Mouse (Mus musculus): ENCODE measurements around the gene Vmn2r121. TPM values are rescaled to one million over a fixed set of nuclear protein-coding genes. Genes with fewer than 3 reads are reported as not detected.

Gene Vmn2r121
- not detected in 2 replicates for polyA plus RNA-seq (2014; fragmentation: Nextera tagmentation; extraction: Ambion mirVana)

DNA sequence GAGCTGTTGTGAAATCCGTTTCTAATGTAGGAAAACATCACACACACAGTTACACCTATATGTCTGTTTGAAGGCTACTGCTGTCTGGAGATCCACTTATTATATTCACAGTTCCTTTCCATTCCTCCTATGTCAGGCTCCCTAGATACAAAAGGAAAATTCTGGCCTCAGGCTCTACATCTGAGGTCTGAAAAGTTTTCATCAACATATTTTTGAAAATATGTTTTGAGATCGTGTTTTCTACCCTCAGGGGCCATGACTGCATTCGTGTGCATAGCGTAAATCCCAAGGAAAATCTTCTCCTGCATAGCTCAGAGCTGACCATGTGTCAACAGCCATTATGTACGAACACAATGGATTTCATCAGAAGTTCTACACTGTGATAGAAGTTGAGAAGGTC is at the start of gene Vmn2r121:
Gene Vmn2r121 (minus strand): TSS at position 101 of the 400 bp plus-strand sequence.
- H3K4me3 ChIP-seq (ENCODE audit: low read depth, low read length), result no peak within 1 kb of the TSS
- WGBS, result 77% methylated on average over 5 of the region's 5 CpGs
- no peak within 1 kb of the TSS for H3K4me2 ChIP-seq (replicated peaks; ENCODE audit: low read depth, low read length)
- no peaks in the 10 kb centered on the region for H3K9me3 ChIP-seq (ENCODE audit: control insufficient read depth, low read length)
- ATAC-seq (ENCODE audit: low FRiP score) (no peak), DNase-seq (ENCODE audit: low spot score) (no peak)
- H3K27ac ChIP-seq (ENCODE audit: low read depth, low read length), result no peak within 1 kb of the TSS
- H3K4me1 ChIP-seq (replicated peaks; ENCODE audit: control insufficient read depth, insufficient read depth, low read length), result no peaks in the 10 kb centered on the region
- H3K36me3 ChIP-seq (ENCODE audit: control insufficient read depth, insufficient read depth, low read length), result no peaks in the 10 kb centered on the region
- H3K27me3 ChIP-seq (ENCODE audit: control insufficient read depth, insufficient read depth, low read length), result no peaks in the 10 kb centered on the region
- H3K9ac ChIP-seq (ENCODE audit: low read depth, low read length), result no peak within 1 kb of the TSS
